Mouse (Mus musculus) brain, embryonic 14.5 days (tissue): Measurements from ENCODE around the gene Gm49333. TPM values are rescaled to one million over a fixed set of nuclear protein-coding genes. Genes with fewer than 3 reads are reported as not detected.
A peak's percentile ranks its signal among the peaks of the same experiment; 100 is the strongest.

ENCODE experiments used
- DNase-seq: peaks from one replicate; pipeline ENCODE4 v3.0.0-alpha.2; 2011; ENCODE audit warnings: low read depth
- CTCF ChIP-seq: fragments of 200-500 bp; IDR thresholded peaks from 2 replicates; pipeline ENCODE4 v1.5.1; 2012; ENCODE audit warnings: inconsistent platforms, mild to moderate bottlenecking, moderate library complexity, borderline replicate concordance; ENCODE audit not compliant: insufficient read depth, insufficient read length; ENCODE audit errors: extremely low read depth
- POLR2A ChIP-seq: fragments of 200-500 bp; IDR thresholded peaks from 2 replicates; pipeline ENCODE4 v1.6.1; 2012; ENCODE audit warnings: mild to moderate bottlenecking, inconsistent platforms, borderline replicate concordance; ENCODE audit not compliant: poor library complexity, insufficient read depth, insufficient read length, severe bottlenecking; ENCODE audit errors: extremely low read depth
- polyA plus RNA-seq: library from polyadenylated mRNA; depleted of rRNA; stranded (reverse); fragments of >200 nt; gene quantifications from 2 replicates; pipeline ENCODE4 v1.2.3, GENCODE M21; 2012; rRNA removed

Gm49333 gene
- not detected in 2 replicates for polyA plus RNA-seq

DNA sequence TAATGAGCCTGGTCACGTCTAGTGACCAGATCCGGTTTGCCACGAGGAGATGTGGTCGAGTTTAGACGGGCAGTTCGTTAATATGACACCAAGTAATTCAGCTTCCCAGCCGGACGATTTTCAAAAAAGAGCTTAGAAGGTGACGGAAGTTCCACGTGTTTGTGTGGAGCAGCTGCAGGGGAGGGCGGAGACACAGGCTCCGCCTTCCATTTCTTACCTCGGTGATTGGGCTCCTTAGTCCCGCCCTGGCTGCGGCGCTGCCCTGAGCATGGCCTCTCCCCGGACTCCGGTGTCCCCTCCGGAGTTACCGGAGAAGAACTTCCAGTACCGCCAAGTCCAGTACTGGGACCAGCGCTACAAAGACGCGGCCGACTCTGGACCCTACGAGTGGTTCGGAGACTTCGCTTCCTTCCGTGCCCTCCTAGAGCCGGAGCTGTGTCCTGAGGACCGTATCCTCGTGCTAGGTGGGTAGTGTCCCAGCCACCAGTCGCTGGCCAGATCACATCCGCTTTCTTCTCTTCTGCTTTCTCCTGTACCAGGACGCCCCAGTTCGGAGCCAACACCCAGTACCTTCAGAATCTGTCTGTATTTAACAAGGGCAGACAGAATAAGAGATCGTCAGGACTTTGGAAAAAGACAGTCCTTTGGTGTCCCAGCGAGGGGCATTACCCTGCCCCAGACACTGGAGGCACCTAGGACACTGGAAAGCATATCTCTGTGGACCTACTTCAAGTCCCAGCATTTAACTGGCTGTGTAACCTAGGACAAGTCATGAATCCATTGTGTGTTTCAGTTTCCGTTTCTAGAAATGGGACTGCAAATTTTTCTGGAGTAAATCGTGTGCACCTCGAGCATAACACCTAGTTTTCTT lies at the start of gene Gm49333, which contains the start of the genes Eef1akmt4 and Alg3:
Gene Gm49333 (plus strand): TSS at position 254 of the 871 bp plus-strand sequence.
Gene Eef1akmt4 (plus strand): TSS at position 237 of the 871 bp plus-strand sequence.
Gene Alg3 (minus strand): TSS at position 379 of the 871 bp plus-strand sequence.
- TF ChIP-seq POLR2A = peak; percentile 24; the same call in 1 of the 2 replicates
- TF ChIP-seq CTCF = no peak
- DNase-seq = peak; percentile 97

DNA sequence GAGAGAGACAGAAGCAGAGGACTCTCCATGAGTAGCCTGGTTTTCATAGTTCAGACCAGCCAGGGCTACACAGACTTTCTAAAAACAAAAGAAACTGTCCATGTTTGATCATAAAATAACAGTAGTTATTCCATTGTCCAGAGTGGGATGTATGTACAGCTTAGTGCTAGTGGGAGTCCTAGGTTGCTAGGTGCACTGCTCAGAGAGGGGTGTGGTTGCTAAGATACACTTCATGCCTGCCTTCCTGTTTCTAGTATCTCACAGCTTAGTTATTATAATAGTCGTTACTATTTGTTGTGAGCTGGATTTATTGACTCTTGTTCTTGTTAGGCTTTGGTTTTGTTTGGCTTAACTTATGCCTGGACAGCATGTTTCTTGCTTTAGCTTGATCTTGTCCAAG lies 46.3 kb upstream of the Gm49333 start:
- no peak for TF ChIP-seq POLR2A
- no peak for TF ChIP-seq CTCF
- DNase-seq = no peak

GRCm38 (mm10) chr16:20589366-20589938 lies 22.0 kb upstream of the Gm49333 start, which contains the start of gene Vwa5b2:
Gene Vwa5b2, plus strand, starts transcription at chr16:20589471.
- TF ChIP-seq POLR2A (no peak), CTCF (no peak)
- DNase-seq = no peak

GRCm38 (mm10) chr16:20589939-20590679 lies 21.3 kb upstream of the Gm49333 start:
- peak; percentile 71 for DNase-seq
- TF ChIP-seq POLR2A (no peak), CTCF (no peak)

DNA sequence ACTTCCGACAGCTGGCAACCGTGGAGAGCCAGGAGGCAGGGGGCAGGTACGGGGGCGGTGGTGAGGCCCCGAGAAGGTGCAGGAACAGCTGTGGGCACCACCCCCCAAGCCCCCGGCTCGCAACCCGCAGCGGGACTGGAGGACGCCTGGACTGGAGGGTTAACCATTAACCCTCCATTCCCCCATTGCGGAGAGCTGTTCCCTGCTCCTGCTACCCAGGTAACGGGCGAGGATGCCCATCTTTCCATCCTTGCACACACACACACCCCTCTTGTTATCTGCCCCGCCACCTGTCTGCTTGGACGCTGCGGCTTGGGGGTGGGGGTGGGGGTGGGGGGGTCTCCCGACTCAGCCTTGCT lies 20.8 kb upstream of the Gm49333 start:
- DNase-seq = no peak
- TF ChIP-seq CTCF (no peak), POLR2A (no peak)

DNA sequence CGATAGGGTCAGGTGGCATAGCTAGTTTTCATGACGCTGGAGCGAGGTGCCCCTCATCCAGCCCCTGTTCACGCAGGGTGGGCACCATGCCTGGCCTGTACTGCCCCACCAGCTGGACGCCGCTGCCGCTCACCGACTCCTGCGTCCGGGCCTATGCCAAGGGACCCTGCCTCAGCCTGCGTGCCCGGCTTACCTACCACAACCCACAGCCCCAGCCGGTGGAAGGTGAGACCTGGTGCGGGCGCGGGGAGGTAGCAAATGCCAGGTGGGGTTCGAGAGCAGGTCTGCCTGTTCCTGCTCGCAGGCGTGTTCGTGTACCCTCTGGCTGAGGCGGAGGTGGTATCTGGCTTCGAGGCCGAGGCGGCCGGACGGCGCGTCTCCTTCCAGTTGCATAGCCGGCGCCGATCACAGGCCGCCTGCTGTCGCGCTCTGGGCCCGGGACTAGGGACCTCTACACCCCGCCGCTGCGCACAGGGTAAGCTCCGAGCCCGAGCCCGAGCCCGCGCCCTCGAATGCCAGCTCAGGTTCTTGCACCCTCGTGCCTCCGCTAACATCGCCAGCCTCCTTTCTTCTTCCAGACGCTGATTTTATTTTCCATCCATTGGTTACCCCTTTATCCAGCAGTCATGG lies 20.2 kb upstream of the Gm49333 start:
- DNase-seq = no peak
- no peak for TF ChIP-seq CTCF
- no peak for TF ChIP-seq POLR2A

DNA sequence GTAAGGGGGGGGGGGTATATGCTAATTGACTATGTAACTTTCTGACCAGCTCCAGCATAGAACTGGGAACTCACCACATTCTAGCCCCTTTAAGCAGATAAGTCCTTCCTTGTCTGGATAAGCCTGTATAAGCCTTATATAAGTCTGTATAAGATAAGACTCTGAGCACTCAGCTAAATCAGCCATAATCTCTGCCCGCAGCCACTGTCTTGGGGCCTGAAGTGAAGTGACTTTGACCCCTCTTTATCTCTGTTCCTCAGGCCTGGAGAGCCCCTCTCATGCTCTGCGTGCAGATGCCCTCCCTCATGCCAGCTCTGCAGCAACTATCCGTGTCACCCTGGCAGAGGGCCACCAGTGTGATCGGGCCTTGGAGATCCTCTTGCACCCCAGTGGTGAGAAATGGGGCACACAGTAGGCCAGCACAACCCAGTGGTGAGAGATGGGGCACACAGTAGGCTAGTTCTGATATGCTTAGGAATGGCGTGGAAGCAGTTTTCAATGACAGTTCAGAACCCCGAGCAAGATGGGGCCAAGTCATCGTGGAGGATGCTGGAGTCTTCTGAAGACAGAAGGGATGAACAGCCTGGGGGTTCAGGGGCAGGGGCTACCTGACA lies 16.2 kb upstream of the Gm49333 start:
- TF ChIP-seq CTCF = no peak
- TF ChIP-seq POLR2A = no peak
- DNase-seq = no peak

DNA sequence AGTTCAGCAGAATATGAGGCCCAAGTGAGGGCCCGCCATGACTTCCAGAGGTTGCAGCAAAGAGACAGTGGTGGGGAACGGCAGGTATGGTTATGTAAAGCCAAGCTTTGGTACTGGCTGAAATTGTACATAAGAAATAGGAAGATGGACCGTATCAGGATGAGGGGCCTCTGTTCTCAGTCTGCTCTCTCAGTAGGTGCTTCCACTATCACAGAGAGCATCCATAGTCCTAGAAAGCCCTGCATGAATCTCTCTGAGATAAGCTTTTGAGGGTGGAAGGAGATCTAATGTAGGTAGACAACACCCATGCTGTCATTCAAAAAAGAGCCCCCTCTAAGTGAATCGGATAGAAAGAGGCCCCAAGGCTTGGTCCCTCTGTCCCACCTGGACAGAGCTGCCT lies 15.7 kb upstream of the Gm49333 start:
- TF ChIP-seq CTCF (no peak), POLR2A (no peak)
- DNase-seq = no peak

DNA sequence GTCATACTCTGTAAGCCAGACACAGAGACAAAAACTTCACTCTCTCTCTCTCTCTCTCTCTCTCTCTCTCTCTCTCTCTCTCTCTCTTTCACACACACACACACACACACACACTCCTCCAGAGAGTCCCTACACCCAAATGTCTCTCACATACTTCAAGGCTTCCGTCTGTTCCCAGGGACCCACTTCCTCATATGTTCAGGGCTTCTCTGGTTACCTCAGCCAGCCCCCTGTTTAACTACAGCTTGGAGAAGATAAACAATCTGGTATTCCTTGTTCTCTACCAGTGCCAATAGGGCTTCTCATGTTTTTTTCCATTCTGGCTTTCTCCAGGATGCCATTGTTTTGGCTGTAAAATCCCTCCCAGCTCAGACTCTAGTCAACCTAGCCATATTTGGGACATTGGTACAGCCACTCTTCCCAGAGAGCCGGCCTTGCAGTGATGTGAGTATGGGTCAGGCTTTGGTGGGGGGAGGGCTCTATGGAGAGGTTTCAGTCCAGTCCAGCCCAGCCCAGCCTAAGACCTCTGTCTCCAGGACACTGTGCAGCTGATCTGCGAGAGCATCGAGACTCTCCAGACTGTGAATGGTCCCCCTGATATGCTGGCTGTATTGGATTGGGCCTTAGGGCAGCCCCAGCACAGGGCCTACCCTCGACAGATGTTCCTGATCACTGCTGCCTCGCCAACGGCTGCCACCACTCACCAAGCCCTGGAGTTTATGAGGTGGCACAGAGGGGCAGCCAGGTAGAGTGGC lies 14.5 kb upstream of the Gm49333 start:
- DNase-seq = no peak
- TF ChIP-seq POLR2A (no peak), CTCF (no peak)

DNA sequence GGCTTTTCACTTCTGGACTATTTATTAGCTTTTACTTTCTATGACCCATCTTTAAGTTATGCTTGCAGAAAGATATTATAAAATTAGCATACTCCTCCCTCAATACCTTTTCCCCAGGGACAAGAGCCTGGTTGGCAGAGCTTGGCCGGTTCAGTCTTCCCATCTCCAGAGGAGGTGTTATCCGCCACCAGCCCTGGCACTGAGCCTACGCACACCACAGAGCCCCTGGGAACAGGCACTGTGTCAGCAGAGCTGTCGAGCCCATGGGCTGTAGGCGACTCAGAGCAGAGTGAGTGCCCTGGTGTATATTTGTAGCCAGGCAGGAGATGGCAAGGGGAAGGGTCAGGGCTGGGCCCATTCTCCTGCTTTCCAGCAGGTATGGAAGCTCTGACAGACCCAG lies 10.9 kb upstream of the Gm49333 start:
- TF ChIP-seq POLR2A = no peak
- TF ChIP-seq CTCF = no peak

DNA sequence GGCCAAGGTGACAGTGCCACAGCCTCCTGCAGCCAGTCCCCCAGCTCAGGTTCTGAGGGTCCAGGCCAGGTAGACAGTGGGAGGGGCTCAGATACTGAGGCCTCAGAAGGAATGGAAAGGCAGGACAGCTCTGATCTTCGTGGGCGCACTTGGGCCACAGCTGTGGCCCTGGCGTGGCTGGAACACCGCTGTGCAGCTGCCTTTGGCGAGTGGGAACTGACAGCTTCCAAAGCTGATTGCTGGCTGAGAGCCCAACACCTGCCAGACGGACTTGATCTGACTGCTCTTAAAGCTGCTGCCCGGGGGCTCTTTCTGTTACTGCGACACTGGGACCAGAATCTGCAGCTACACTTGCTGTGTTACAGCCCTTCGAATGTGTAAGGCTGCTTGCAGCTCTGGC lies 6.7 kb upstream of the Gm49333 start:
- peak; percentile 74 for DNase-seq
- TF ChIP-seq CTCF (no peak), POLR2A (no peak)

More for the DNA sequence above, 10.9 kb upstream of the Gm49333 start:
- no peak for DNase-seq
